Mouse (Mus musculus) limb, embryonic 11.5 days (tissue): ENCODE results near the gene Cd86. TPM values are rescaled to one million over a fixed set of nuclear protein-coding genes. Genes with fewer than 3 reads are reported as not detected.

Source experiments
- ATAC-seq: fragments of 200-750 bp; cut with Nextera tagmentation; 2 replicates; pipeline ENCODE4 v1.8.0; 2017; ENCODE audit warnings: low read depth; ENCODE audit not compliant: insufficient number of reproducible peaks, low FRiP score, low TSS enrichment
- DNase-seq: peaks from one replicate; pipeline ENCODE4 v3.0.0-alpha.2; 2015; ENCODE audit warnings: low spot score
- H3K27ac ChIP-seq: fragments of 300-500 bp; sonication (generic); replicated peaks from 2 replicates; pipeline ENCODE4 v1.5.1; 2014; ENCODE audit warnings: low read depth, mild to moderate bottlenecking, low read length
- H3K27me3 ChIP-seq: fragments of 300-500 bp; sonication (generic); 2 replicates; pipeline ENCODE4 v1.6.1; 2014; ENCODE audit warnings: mild to moderate bottlenecking, low read length, mixed read lengths; ENCODE audit not compliant: control insufficient read depth, insufficient read depth
- H3K36me3 ChIP-seq: fragments of 300-500 bp; sonication (generic); 2 replicates; pipeline ENCODE4 v1.6.1; 2014; ENCODE audit warnings: mild to moderate bottlenecking, low read length, moderate library complexity, mixed read lengths; ENCODE audit not compliant: control insufficient read depth, insufficient read depth
- H3K4me1 ChIP-seq: fragments of 300-500 bp; sonication (generic); 2 replicates; pipeline ENCODE4 v1.6.1; 2014; ENCODE audit warnings: low read length, mixed read lengths; ENCODE audit not compliant: control insufficient read depth, insufficient read depth
- H3K4me2 ChIP-seq: fragments of 300-500 bp; sonication (generic); 2 replicates; pipeline ENCODE4 v1.6.1; 2014; ENCODE audit warnings: low read depth, mild to moderate bottlenecking, moderate library complexity; ENCODE audit not compliant: severe bottlenecking
- H3K4me3 ChIP-seq: fragments of 300-500 bp; sonication (generic); 2 replicates; pipeline ENCODE4 v1.5.1; 2014; ENCODE audit warnings: low read depth, low read length
- H3K9ac ChIP-seq: fragments of 300-500 bp; sonication (generic); 2 replicates; pipeline ENCODE4 v1.6.1; 2014; ENCODE audit warnings: mild to moderate bottlenecking, low read length
- H3K9me3 ChIP-seq: fragments of 300-500 bp; sonication (generic); 2 replicates; pipeline ENCODE4 v1.6.1; 2016; ENCODE audit warnings: low read length; ENCODE audit not compliant: control insufficient read depth
- WGBS: fragments of 180-500 bp; shearing (Covaris S2); extraction: QIAGEN DNeasy Blood & Tissue Kit; methylation state at CpG from one replicate; pipeline ENCODE4 v1.1.7; 2014; 5-methylcytosine and 5-hydroxymethylcytosine counted together
- polyA plus RNA-seq: library from polyadenylated mRNA; unstranded; fragments of >200 nt; fragmentation: Nextera tagmentation; extraction: Ambion mirVana; gene quantifications from 2 replicates; pipeline ENCODE4 v1.2.1, GENCODE M21; 2014

Gene Cd86
- polyA plus RNA-seq, 1 experiment from 2014 or later: 0.80 TPM

DNA sequence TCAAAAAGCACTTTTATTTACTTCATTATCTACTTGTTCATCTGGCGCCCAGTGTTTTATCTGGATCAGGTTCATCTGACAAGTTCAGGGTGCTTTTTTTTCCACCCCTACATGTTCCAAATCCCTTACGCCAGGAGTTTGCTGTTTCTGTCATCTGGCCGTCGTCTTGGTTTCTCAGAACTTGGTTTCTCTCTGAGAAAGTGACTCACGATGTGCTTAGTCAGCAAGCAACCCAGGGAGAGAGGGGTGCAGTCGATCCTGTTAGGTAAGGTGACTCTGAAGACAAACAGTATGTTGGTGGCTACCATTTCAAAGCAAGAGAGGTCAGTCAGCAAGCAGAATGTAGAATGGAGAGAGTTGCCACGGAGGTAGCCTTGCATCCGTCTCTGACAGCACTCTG lies 93.9 kb downstream of the Cd86 start:
- Histone ChIP-seq H3K27me3 (no peaks in the 10 kb centered on the region), H3K4me2 (no peak overlapping the region), H3K36me3 (no peaks in the 10 kb centered on the region), H3K27ac (no peak overlapping the region), H3K9me3 (no peaks in the 10 kb centered on the region), H3K9ac (no peak overlapping the region), H3K4me3 (no peak overlapping the region), H3K4me1 (no peaks in the 10 kb centered on the region)
- WGBS: 80% methylated on average over 8 of the region's 8 CpGs
- ATAC-seq (no peak), DNase-seq (no peak)

DNA sequence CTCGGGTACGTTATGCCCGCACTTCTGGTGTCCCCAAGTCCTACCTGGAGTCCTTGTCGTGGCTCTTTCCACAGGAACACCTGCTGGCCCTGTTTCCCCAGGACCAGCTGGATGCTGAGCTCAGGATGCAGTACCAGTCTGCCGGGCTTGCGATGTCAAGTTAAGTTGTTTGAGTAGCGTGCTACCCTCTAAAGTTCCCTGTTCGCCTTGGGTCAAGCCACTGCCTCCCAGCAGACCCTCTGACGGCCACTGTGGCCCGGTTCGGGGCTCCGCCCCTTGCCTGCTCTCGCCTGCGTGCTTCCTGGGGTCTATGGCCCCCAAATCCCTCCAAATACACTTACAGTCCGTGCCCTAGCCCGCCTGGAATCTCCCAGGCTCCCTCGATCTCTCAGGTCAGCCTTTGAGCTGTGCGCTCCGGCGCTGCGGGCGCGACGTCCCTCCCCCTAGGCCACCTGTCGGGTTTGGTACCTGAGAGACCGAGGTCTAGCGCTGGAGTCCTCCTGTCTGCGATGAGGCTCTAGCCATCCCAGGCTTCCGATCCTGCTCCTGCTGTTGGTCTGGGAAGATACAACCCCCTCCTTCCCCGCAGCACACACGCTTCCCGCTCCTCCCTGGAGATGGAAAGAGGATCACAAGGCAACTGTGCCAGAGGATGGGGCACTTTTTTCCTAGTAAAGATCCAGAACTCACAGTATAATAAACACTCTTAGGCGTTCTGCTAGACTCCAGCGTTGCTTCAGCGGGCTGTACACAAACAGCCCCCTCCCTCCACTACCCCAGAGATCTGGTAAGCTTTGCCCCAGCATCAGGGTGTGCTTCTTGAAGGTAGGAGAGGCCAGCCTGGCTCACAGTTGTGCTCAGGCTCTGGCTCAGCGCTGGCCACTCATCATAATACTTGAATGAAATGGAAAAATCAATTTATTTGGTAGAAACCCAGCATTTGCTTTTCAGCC lies 104.2 kb downstream of the Cd86 start, which contains the start of gene Casr:
Gene Casr, minus strand, starts transcription at position 756 of the 953 bp plus-strand sequence.
- 3% methylated on average over 36 of the region's 36 CpGs for WGBS
- Histone ChIP-seq H3K4me2 (peak within 1 kb of the TSS; percentile 66), H3K4me1 (0 out of 2 replicates have a peak, but pooled peaks cover 6% of the 10 kb centered on the region), H3K9me3 (no peaks in the 10 kb centered on the region), H3K4me3 (peak within 1 kb of the TSS; percentile 29), H3K27ac (no peak within 1 kb of the TSS), H3K27me3 (peaks cover 15% of the 10 kb centered on the region), H3K9ac (no peak within 1 kb of the TSS), H3K36me3 (no peaks in the 10 kb centered on the region)
- DNase-seq (peak; percentile 38), ATAC-seq (0 out of 2 replicates have a peak, but pooled peaks have one; percentile 21)

DNA sequence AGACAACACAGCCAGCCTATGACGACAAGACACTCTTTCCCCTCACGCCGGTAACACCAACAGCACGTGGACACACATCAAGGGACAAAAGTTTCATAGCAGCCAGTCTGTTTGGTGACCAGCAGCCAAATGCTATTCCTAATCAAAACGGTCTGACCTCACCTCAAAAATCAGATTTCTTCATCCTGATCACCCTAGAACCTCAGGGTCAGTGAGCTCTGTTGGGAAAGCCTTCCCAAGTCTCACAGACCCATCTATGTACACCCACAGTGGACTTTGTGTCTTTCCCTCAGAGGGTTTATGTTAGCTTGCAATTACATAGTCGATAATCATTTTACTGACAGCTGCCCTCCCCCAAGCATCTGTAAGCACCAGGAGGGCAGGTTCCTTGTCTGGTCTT lies 106.3 kb downstream of the Cd86 start:
- WGBS: 91% methylated on average over 6 of the region's 6 CpGs
- Histone ChIP-seq H3K27ac (no peak overlapping the region), H3K36me3 (no peaks in the 10 kb centered on the region), H3K4me2 (no peak overlapping the region), H3K4me3 (no peak overlapping the region), H3K27me3 (peaks cover 15% of the 10 kb centered on the region), H3K4me1 (0 out of 2 replicates have a peak, but pooled peaks cover 6% of the 10 kb centered on the region), H3K9ac (no peak overlapping the region), H3K9me3 (no peaks in the 10 kb centered on the region)
- DNase-seq: no peak
- no peak for ATAC-seq

DNA sequence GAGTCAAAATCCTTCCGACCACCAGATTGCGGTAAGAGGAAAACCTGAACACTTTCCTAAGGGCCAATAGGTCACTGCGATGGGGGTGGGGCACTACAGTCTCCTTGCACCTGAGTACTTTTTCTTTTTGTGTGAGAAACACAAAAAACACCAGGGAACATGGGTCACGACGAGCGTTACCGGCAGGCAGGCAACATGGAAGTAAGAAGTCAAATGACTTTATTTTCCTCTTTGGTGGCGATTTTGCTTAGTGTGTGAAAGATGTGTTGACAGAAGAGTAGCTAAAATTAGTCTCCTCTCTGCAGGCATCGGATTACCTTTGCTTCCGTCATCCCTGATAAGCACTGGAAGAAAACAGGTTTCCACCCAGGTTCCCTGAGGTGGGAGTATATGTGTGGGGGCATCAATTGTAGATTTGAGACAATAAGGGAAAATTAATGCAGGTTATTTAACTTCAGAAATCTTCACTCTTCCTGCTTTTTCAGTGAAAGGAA lies 110.2 kb downstream of the Cd86 start:
- ATAC-seq (no peak), DNase-seq (no peak)
- Histone ChIP-seq H3K4me3 (no peak overlapping the region), H3K4me1 (no peaks in the 10 kb centered on the region), H3K27me3 (0 out of 2 replicates have a peak, but pooled peaks cover 2% of the 10 kb centered on the region), H3K9me3 (no peaks in the 10 kb centered on the region), H3K9ac (no peak overlapping the region), H3K4me2 (no peak overlapping the region), H3K36me3 (no peaks in the 10 kb centered on the region), H3K27ac (no peak overlapping the region)
- 77% methylated on average over 10 of the region's 10 CpGs for WGBS

Other genes with a start within 250 kb of the Cd86 start
- gene Stfa3, start 210.7 kb downstream of the Cd86 start, polyA plus RNA-seq: not detected in 2 replicates
- gene Casr, start 103.9 kb downstream of the Cd86 start, polyA plus RNA-seq: 0.28 and 0.34 TPM in 2 replicates
- 0.21 and 0.47 TPM in 2 replicates for gene Ildr1, start 27.9 kb upstream of the Cd86 start, polyA plus RNA-seq
- 2.1 and 3.6 TPM in 2 replicates for gene Slc15a2, start 118.9 kb upstream of the Cd86 start, polyA plus RNA-seq
- gene Iqcb1, start 162.3 kb upstream of the Cd86 start, polyA plus RNA-seq: 81.3 and 85.8 TPM in 2 replicates
- 1.8 and 2.4 TPM in 2 replicates for gene Eaf2, start 208.9 kb upstream of the Cd86 start, polyA plus RNA-seq
- 77.3 and 86.6 TPM in 2 replicates for gene Golgb1, start 209.1 kb upstream of the Cd86 start, polyA plus RNA-seq